Mouse (Mus musculus) spleen, adult 18-20 months (tissue): ENCODE data around the gene Luc7l3.
A peak's percentile ranks its signal among the peaks of the same experiment; 100 is the strongest.

Experiments
- DNase-seq, 2 experiments: peaks; one replicate each; pipeline ENCODE4 v3.0.0; 2022; ENCODE audit warnings: mixed read lengths in 2 of 2

Luc7l3 gene

GRCm38 (mm10) chr11:94336551-94336950 lies 14.8 kb upstream of the Luc7l3 start:
- no peak for DNase-seq

GRCm38 (mm10) chr11:94334386-94334968 lies 12.7 kb upstream of the Luc7l3 start:
- DNase-seq: no peak

- no peak for DNase-seq
Measured at GRCm38 (mm10) chr11:94332726-94333125, 10.9 kb upstream of the Luc7l3 start.

GRCm38 (mm10) chr11:94330211-94330610 lies 8.4 kb upstream of the Luc7l3 start:
- DNase-seq: no peak

DNA sequence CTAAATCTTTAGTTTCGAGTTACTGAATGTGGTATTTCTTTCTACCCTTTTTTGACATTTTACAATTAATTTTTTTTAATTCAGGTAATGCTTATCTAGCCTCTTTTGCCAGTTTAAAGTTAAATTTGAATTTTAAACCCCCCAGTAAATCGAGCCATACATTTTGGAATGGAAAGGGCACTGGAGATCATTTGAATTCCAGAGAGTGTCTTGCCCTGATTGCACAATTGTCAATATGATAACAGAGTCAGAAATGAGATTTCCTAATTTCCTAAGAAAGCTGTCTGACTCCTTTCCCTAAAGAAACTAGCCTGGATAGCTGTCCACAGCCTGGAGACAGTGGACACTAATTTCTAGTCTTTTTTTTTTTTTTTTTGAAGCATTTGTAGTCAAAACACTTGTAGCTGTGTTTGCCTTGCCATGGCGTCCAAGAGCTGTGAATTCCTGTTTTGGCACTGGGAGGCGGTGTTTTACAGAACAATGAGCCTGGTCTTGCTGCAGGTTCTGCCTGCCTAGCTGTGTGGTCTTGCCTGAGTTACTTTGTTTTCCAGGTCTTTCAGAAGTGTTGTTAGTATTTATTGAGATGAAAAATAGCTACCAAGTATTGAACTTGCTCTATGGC lies 7.6 kb upstream of the Luc7l3 start:
- no peak for DNase-seq

DNA sequence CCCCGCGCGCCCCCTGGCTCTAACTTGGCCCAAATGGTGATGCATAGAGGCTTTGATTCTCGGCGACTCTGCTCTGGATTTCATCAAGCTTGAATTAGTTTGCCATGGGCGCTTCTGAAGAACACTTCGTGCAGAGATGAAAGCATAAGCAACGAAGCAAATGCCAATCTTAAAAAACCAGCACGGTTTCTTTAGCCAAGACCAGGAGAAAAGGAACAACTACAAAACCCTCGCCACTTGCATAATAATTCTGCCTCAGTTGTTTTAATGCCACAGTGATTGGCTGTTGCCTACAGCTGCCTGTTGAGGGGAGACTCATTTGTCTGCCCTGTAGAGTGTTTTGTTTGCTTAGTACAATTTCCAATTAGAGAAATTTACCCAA lies 6.8 kb upstream of the Luc7l3 start:
- no peak for DNase-seq

- DNase-seq: peak; percentile 74 to 87
Measured at GRCm38 (mm10) chr11:94327693-94328643, 6.2 kb upstream of the Luc7l3 start, which contains the start of gene Ankrd40. Gene Ankrd40 (plus strand): TSS chr11:94328001.

DNA sequence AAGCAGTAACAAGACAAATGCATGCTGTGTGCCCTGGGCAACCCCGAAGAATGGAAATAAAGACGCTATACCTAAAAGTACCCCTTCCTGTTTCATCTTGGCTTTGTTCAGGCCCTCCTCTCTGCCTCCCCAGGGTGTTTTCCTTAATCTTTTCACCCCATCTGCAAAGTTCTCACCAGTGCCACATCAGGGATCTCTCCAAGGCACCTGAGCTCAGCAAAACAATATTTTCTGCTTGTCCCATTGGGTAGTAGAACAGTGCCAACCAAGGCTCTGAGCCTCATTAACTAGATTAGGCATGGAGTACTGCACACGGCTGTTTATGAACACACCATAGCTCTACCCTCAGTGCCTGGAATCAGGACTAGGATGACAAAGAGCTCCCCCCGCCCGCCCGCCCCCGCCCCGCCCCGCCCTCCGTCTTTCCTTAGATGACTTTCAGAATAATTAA lies 5.2 kb upstream of the Luc7l3 start:
- DNase-seq: no peak

GRCm38 (mm10) chr11:94324618-94325017 lies 2.8 kb upstream of the Luc7l3 start:
- no peak for DNase-seq

DNA sequence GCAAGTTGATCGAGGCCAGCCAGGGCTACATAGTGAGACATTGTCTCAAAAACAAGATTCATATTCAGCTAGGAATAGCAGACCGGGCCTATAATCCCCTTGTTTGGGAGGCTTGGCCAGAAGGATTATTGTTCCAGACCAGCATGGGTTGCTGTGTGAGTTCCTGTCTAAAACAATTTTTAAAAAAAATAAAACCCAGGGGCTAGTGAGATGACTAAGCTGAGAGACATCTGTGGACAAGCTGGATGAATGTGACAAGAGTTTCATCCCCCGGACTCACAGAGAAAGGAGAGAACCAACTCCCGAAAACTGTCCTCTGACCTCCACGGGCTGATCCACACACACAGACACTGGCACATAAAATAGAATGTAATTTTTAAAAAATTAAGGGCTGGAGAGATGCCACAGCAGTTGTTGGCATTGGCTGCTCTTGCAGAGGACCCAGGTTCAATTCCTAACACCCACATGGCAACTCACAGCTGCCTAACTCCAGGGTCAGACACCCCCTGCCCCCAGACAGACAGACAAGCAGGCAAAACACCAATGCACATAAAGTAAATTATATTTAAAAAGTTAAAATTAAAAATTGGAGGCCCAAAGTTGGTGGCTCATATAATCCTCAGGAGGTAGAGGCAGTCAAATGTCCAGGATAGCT lies 1.6 kb upstream of the Luc7l3 start:
- no peak for DNase-seq

DNA sequence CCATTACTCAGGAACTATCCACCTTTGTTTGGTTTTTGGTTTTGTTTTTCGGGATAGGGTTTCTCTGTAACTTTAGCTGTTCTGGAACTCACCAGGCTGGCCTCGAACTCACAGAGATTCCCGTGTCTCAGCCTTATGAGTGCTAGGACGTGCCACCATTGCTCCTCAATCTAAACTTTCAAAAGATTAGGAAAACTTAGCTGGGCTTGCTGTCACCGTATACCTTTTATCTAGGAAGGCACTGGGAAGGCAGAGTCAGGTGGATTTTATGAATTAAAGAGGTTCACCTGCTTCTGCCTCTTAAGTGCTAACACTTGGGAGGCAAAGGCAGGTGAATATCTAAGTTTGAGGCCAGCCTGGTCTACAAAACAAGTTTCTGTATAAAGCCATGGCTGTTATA lies 848 bp upstream of the Luc7l3 start:
- DNase-seq: no peak

DNA sequence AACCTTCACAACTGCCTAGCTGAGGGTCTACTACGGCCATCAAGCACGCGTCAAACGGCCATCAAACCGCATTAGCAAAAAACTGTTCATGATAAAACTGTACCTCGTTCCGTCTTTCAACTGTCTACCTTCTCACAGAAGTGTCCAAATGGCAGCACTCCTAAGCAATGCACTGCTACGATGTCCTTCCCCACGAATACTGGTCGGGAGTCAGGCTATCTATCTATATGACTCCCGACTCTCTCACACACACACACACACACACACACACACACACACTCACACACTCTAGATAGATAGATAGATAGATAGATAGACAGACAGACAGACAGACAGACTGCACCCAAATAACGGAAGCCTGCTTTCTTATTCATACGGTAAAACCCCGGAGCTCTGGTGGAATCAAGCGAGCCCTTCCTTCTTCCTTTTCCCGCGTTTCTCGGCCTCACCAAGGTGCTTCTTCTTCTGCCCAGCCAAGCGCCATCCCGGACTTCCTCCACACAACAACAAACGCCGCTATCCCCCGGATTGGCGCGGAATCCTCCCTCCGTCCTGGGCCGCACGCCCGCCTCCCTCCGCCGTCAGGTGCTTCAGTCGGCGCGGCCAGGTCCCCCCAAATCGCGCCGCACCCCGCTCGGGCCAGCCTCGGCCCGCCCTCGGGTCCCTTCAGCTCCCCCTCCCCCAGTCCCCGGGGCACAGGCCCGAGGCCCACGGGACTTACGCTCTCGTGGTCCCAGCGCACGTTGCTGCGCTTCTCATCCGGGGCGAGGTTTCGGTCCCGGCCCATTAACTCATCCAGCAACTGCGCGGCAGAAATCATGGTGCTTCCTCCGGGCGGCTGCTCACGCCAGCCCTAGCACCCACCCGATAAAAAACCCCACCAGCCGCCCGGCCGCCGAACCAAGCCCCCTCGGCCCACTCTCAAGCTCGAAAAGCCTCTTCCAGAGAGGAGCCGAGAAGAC lies 538 bp downstream of the Luc7l3 start:
- DNase-seq: no peak

GRCm38 (mm10) chr11:94318056-94318455 lies 3.7 kb downstream of the Luc7l3 start:
- DNase-seq: no peak

DNA sequence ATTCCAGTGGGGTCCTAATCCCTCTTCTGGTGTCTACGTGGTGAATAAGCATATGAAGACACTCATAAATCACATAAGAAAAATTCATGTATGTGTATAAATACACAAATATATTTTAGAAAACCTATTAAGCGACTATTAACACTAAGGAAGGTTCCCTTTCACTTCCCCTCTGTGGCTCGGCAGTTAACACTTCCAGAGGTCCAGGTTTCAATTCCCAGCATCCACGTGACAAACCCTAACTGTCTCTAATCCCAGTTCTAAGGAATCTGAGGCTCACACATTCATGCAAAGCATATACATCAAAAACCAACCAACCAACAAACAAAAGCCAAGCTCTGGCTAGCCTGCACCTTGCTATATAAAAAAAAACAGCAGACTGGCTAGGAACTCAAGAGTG lies 4.3 kb downstream of the Luc7l3 start:
- no peak for DNase-seq

DNA sequence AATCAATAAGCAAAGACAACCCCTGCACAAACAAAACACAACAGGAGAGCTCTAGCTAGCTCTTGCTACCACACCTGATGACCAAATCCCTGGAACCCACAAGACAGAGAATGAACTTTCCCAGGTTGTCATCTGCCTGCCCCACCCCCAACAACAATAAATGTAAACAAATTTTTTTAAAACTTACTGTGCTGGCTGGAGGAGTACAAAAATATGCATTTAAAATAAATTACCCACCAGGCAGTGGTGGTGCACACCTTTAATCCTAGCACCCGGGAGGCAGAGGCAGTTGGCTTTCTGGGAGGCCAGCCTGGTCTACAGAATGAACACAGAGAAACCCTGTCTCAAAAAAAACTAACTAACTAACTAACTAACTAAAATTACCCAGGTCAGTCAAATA lies 4.8 kb downstream of the Luc7l3 start:
- DNase-seq: no peak

DNA sequence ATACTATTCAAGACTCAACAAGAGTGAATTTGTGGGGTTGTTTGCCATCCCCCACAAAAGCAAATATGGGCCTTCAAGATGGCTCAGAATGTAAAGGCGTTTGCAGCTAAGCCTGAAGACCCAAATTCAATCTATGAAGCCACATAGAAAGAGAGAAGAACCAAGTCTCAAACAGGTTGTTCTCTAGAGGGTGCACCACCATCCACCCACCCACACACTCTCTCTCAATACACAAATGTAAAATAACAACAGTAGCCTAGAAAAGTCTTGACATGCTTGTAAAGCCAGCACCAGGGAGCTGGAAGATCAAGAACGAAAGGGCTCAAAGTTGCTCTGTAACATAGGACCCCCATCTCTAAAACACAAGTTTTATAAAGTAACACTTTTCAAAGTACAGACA lies 5.3 kb downstream of the Luc7l3 start:
- no peak for DNase-seq

DNA sequence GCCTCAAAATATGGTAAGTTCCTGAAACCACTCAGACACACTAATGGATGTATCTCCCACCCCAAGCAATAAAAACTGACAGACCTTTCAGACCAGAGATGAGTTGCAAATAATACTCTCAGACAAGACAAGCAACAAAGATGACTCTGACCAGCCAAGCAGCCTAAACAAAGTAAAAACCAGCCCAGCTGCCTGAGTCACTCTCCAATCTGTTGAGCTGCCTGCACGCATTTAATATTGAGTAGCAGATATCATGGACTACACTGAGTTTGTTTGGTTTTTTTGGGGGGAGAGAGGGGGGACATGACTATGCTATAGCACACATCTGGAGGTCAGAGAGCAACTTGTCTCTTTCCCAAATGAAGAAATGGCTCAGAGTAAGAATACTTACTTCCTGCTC lies 6.5 kb downstream of the Luc7l3 start:
- no peak for DNase-seq

GRCm38 (mm10) chr11:94314098-94314652 lies 7.6 kb downstream of the Luc7l3 start:
- no peak for DNase-seq

GRCm38 (mm10) chr11:94312733-94313132 lies 9.1 kb downstream of the Luc7l3 start:
- no peak for DNase-seq

DNA sequence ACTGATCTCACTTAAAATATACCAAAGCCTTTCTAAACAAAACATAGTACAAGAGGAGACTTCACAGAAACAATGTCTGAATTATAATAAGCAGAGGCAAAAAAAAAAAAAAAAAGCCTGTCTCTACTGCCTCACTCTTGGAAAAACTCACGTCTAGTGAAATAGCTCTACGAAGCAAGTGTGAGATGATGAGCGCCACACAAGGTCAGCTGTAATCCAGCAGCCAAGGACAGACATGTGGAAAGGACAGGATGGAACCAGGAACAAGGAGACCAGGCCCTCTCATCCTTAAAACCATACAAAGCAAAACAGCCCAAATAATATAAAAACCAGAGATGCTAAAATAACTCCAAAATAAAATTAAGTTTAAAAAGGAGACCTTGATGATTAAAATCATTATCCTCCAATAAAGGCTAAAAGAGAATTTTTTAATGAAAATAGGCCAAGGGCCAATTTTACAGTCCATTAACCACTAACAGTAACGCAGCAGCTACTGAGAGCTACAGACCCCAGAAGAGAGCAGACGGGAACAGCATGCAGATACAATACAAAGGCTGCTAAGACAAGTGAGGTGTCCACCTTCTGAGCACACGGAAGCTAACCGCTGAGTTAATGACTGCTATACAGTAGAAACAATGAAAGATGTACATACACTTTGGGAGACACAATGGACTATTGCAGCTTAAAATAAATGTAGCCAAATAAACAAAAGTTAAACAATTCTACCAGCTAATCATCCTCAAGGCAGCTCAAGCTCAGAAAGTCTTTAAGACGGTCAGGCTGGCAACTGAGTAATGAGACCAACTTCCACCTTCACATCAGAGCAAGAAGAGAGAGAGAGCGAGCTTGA lies 26.6 kb downstream of the Luc7l3 start:
- no peak for DNase-seq
